Mouse (Mus musculus) liver, embryonic 14.5 days (tissue): ENCODE measurements around the gene Rita1. TPM values are rescaled to one million over a fixed set of nuclear protein-coding genes. Genes with fewer than 3 reads are reported as not detected.

Experiments used
- ATAC-seq: fragments of 200-750 bp; cut with Nextera tagmentation; 2 replicates; pipeline ENCODE4 v1.8.0; 2017; ENCODE audit warnings: moderate number of reproducible peaks, mild to moderate bottlenecking, moderate library complexity; ENCODE audit not compliant: insufficient read depth
- DNase-seq, 3 experiments: peaks; one replicate each; pipeline ENCODE4 v3.0.0-alpha.2; 2012 to 2013; ENCODE audit warnings: low read depth in 3 of 3, low spot score in 3 of 3
- H3K27ac ChIP-seq: fragments of 300-500 bp; sonication (generic); 2 replicates; pipeline ENCODE4 v1.5.1; 2014; ENCODE audit warnings: moderate library complexity, mild to moderate bottlenecking, control low read depth, inconsistent platforms
- H3K27me3 ChIP-seq: fragments of 300-500 bp; sonication (generic); 2 replicates; pipeline ENCODE4 v1.6.1; 2014; ENCODE audit warnings: mild to moderate bottlenecking, low read length, moderate library complexity; ENCODE audit not compliant: control insufficient read depth, insufficient read depth
- H3K36me3 ChIP-seq: fragments of 300-500 bp; sonication (generic); replicated peaks from 2 replicates; pipeline ENCODE4 v1.6.1; 2014; ENCODE audit warnings: low read depth; ENCODE audit not compliant: control insufficient read depth, insufficient read depth
- H3K4me1 ChIP-seq, 2 experiments: fragments of 200-500 bp in 1 of 2; fragments of 300-500 bp in 1 of 2; sonication (generic) in 1 of 2; replicated peaks; 2 replicates each; pipeline ENCODE4 v1.6.1; 2012 to 2014; ENCODE audit warnings: antibody characterized with exemption in 1 of 2, inconsistent platforms in 1 of 2, low read length in 1 of 2; ENCODE audit not compliant: control insufficient read depth in 2 of 2, insufficient read depth in 2 of 2
- H3K4me2 ChIP-seq: fragments of 300-500 bp; sonication (generic); 2 replicates; pipeline ENCODE4 v1.6.1; 2014; ENCODE audit warnings: low read depth, mild to moderate bottlenecking, control low read depth, moderate library complexity
- H3K4me3 ChIP-seq, 2 experiments: fragments of 200-500 bp in 1 of 2; fragments of 300-500 bp in 1 of 2; sonication (generic) in 1 of 2; 2 replicates each; pipeline ENCODE4 v1.5.1; 2012 to 2014; ENCODE audit warnings: low read depth in 2 of 2, low read length in 2 of 2, mild to moderate bottlenecking in 2 of 2, control low read depth in 1 of 2, inconsistent platforms in 1 of 2, moderate library complexity in 1 of 2; ENCODE audit not compliant: insufficient read depth in 1 of 2
- H3K9ac ChIP-seq: fragments of 300-500 bp; sonication (generic); replicated peaks from 2 replicates; pipeline ENCODE4 v1.6.1; 2014; ENCODE audit warnings: mild to moderate bottlenecking, control low read depth, moderate library complexity
- H3K9me3 ChIP-seq: fragments of 300-500 bp; sonication (generic); 2 replicates; pipeline ENCODE4 v1.6.1; 2016; ENCODE audit warnings: low read length, mixed read lengths; ENCODE audit not compliant: control insufficient read depth
- CTCF ChIP-seq: IDR thresholded peaks from 2 replicates; pipeline ENCODE4 v1.5.1; 2016; ENCODE audit warnings: antibody characterized with exemption, low read depth, control low read depth
- EP300 ChIP-seq: IDR thresholded peaks from 2 replicates; pipeline ENCODE4 v1.6.1; 2016; ENCODE audit warnings: antibody characterized with exemption, low read depth
- WGBS: fragments of 180-500 bp; shearing (Covaris S2); extraction: QIAGEN DNeasy Blood & Tissue Kit; methylation state at CpG from one replicate; pipeline ENCODE4 v1.1.7; 2014; ENCODE audit not compliant: insufficient replicate concordance; 5-methylcytosine and 5-hydroxymethylcytosine counted together
- polyA plus RNA-seq, 2 experiments: library from polyadenylated mRNA; depleted of rRNA in 1 of 2; stranded (reverse) in 1 of 2; unstranded in 1 of 2; fragments of >200 nt; fragmentation: Nextera tagmentation in 1 of 2; extraction: Ambion mirVana in 1 of 2; gene quantifications; 2 replicates each; pipeline versions ENCODE4 v1.2.1 to v1.2.3; 2012 to 2014

Rita1 gene
- polyA plus RNA-seq (2012; rRNA removed) (5.2 and 5.9 TPM in 2 replicates), polyA plus RNA-seq (2014; fragmentation: Nextera tagmentation; extraction: Ambion mirVana) (2.1 and 2.8 TPM in 2 replicates)

- Histone ChIP-seq H3K9ac (peak within 1 kb of the TSS; percentile 65), H3K4me3 (peak within 1 kb of the TSS; percentile 78 to 84), H3K27ac (peak within 1 kb of the TSS; percentile 53), H3K36me3 (no peaks in the 10 kb centered on the region), H3K4me1 (peaks cover 3 to 10% of the 10 kb centered on the region in 2 experiments), H3K27me3 (no peaks in the 10 kb centered on the region), H3K9me3 (no peaks in the 10 kb centered on the region), H3K4me2 (peak within 1 kb of the TSS; percentile 96)
- DNase-seq, result peak in 2 of 3 experiments; percentile 86 to 91
- ATAC-seq, result peak; percentile 78
- WGBS, result under 1% methylated on average over 22 of the region's 22 CpGs
- TF ChIP-seq EP300 (peak; percentile 50), CTCF (no peak)
Observed at GRCm38 (mm10) chr5:120612442-120612821, at the start of gene Rita1, which contains the start of gene Ddx54. TSS of gene Rita1 (minus strand) at chr5:120612589. TSS of gene Ddx54 (plus strand) at chr5:120612739.

GRCm38 (mm10) chr5:120660816-120661215 is 48.4 kb upstream of the Rita1 start:
- ATAC-seq (no peak), DNase-seq (no peak)
- H3K4me3 ChIP-seq, result no peak overlapping the region
- TF ChIP-seq CTCF, result no peak
- no peak for TF ChIP-seq EP300
- no peaks in the 10 kb centered on the region for H3K4me1 ChIP-seq
- H3K4me2 ChIP-seq, result no peak overlapping the region
- WGBS, result 46% methylated on average over 5 of the region's 5 CpGs
- no peaks in the 10 kb centered on the region for H3K36me3 ChIP-seq
- H3K27ac ChIP-seq, result no peak overlapping the region
- H3K27me3 ChIP-seq, result no peaks in the 10 kb centered on the region; the same call in 1 of the 2 replicates
- no peak overlapping the region for H3K9ac ChIP-seq
- H3K9me3 ChIP-seq, result no peaks in the 10 kb centered on the region

- Histone ChIP-seq H3K27ac (no peak overlapping the region), H3K36me3 (no peaks in the 10 kb centered on the region), H3K9me3 (no peaks in the 10 kb centered on the region), H3K4me1 (no peaks in the 10 kb centered on the region), H3K4me3 (no peak overlapping the region), H3K9ac (no peak overlapping the region), H3K4me2 (no peak overlapping the region), H3K27me3 (no peaks in the 10 kb centered on the region; the same call in 1 of the 2 replicates)
- ATAC-seq, result no peak
- DNase-seq, result no peak
- 71% methylated on average over 12 of the region's 12 CpGs for WGBS
- TF ChIP-seq CTCF (no peak), EP300 (no peak)
Observed at GRCm38 (mm10) chr5:120656281-120656751, 43.9 kb upstream of the Rita1 start.

- H3K4me3 ChIP-seq, result no peak overlapping the region
- no peak overlapping the region for H3K27ac ChIP-seq
- no peak overlapping the region for H3K9ac ChIP-seq
- TF ChIP-seq EP300 (no peak), CTCF (no peak)
- no peak for ATAC-seq
- H3K4me2 ChIP-seq, result no peak overlapping the region
- H3K4me1 ChIP-seq, result peaks cover 0 to 1% of the 10 kb centered on the region in 2 experiments; a peak in 1 of 4 replicates
- 72% methylated on average over 2 of the region's 2 CpGs for WGBS
- H3K9me3 ChIP-seq, result no peaks in the 10 kb centered on the region
- peaks cover 20% of the 10 kb centered on the region for H3K27me3 ChIP-seq
- no peak for DNase-seq
- H3K36me3 ChIP-seq, result no peaks in the 10 kb centered on the region
Observed at GRCm38 (mm10) chr5:120653873-120654272, 41.5 kb upstream of the Rita1 start.

- no peaks in the 10 kb centered on the region for H3K36me3 ChIP-seq
- no peak overlapping the region for H3K4me2 ChIP-seq
- ATAC-seq (no peak), DNase-seq (no peak)
- H3K27me3 ChIP-seq, result peaks cover 20% of the 10 kb centered on the region
- H3K9me3 ChIP-seq, result no peaks in the 10 kb centered on the region
- 69% methylated on average over 28 of the region's 28 CpGs for WGBS
- no peak overlapping the region for H3K27ac ChIP-seq
- peaks cover 2 to 6% of the 10 kb centered on the region in 2 experiments; a peak in 2 of 4 replicates for H3K4me1 ChIP-seq
- H3K4me3 ChIP-seq, result no peak overlapping the region
- TF ChIP-seq EP300, result no peak
- no peak for TF ChIP-seq CTCF
- H3K9ac ChIP-seq, result no peak overlapping the region
Observed at GRCm38 (mm10) chr5:120652915-120653701, 40.7 kb upstream of the Rita1 start.
